Comparison of ENCODE assay signal across 8 mouse cellular contexts in the genomic region with DNA sequence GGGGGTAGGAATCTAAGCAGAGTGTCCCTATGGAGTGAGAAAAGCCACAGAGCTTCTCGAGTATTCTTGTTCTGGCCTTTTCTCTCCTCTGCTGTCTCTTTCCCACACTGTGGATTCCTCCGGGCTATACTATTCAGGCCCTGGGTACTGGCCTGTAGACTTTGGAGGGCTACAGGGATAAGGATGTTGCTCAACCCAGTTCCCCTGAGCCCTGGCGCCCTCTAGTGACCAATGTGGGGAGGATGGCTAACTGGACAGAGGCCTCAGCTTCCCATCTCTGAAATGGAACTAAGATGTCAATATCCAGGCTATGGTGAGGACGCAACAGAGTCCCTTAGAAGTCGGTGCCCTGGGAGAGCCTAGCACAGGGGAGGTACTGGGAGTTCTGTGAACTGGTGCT.
DNase-seq lines count a peak whose midpoint lies in the region.

No protein-coding gene starts in this region.

- DNase-seq in frontal cortex, postnatal 36 days (ENCODE audit: low spot score in 2 of 2): peak; percentile 38 to 39
- no peak for DNase-seq in frontal cortex, postnatal 25 days (ENCODE audit: low spot score in 2 of 2)
- DNase-seq in 3134 (ENCODE audit: extremely low read depth, insufficient read length, low spot score) (peak; percentile 57), WW6 (ENCODE audit: low read depth, low spot score) (peak; percentile 43)
- peak; percentile 74 for DNase-seq in embryo, embryonic 11 days
- peak; percentile 55 for DNase-seq in induced T-regulatory cell, adult 2 months (ENCODE audit: low read depth)
- peak; percentile 51 for DNase-seq in lung, postnatal 25 days (ENCODE audit: low spot score)
- peak; percentile 65 for DNase-seq in thymus, postnatal 4 days

Comparison
In these comparisons a context has a peak if more than half of its experiments do, and no peak if none do; other contexts are left out.
1. DNase-seq: peak in frontal cortex, postnatal 36 days (2 of 2), 3134 (single experiment), WW6 (single experiment), embryo, embryonic 11 days (single experiment), induced T-regulatory cell, adult 2 months (single experiment), lung, postnatal 25 days (single experiment) and thymus, postnatal 4 days (single experiment); none in frontal cortex, postnatal 25 days (0 of 2).